In genomic region chr7:71368543-71369181, GRCm38 (mm10) we compare ENCODE assay signal across 20 mouse cellular contexts. TPM values are rescaled to one million over a fixed set of nuclear protein-coding genes. Genes with fewer than 3 reads are reported as not detected.
DNase-seq lines count a peak whose midpoint lies in the region; ATAC-seq and TF ChIP-seq lines count a peak whose summit lies in the region.
"Had no signal": no experiment of that assay in that cellular context is flagged by ENCODE, and none has a peak within 500 bp of the region (broad histone marks: within the 10 kb centered on the region; RNA-seq: fewer than 3 reads in every experiment).

No protein-coding gene starts in this region.

- H3K27me3 ChIP-seq in intestine, embryonic 14.5 days (replicated peaks; ENCODE audit: control insufficient read depth, insufficient read depth, low read length): no peaks in the 10 kb centered on the region
- no peaks in the 10 kb centered on the region for H3K27me3 ChIP-seq in intestine, postnatal 0 days (replicated peaks; ENCODE audit: control insufficient read depth, insufficient read depth, low read length)
- H3K27me3 ChIP-seq in lung, postnatal 0 days (replicated peaks; ENCODE audit: insufficient read depth, low read length): no peaks in the 10 kb centered on the region
- H3K27me3 ChIP-seq in midbrain, embryonic 14.5 days (ENCODE audit: control insufficient read depth, insufficient read depth, low read length): no peaks in the 10 kb centered on the region
- H3K27me3 ChIP-seq: forebrain, embryonic 15.5 days; limb, embryonic 12.5 days; neural tube, embryonic 12.5 days had no signal

- no peak for ATAC-seq in intestine, embryonic 14.5 days (replicated peaks; ENCODE audit: low FRiP score, low TSS enrichment, low read depth)
- ATAC-seq in intestine, postnatal 0 days: no peak
- ATAC-seq in lung, postnatal 0 days: peak; percentile 88
- no peak for ATAC-seq in midbrain, embryonic 14.5 days (ENCODE audit: low FRiP score, low TSS enrichment)
- ATAC-seq in erythroid progenitor cell, adult 5-6 weeks (replicated peaks; ENCODE audit: low FRiP score, poor library complexity, severe bottlenecking): no peak
- ATAC-seq: forebrain, embryonic 15.5 days; liver, postnatal 0 days; midbrain, embryonic 16.5 days had no signal

- no peak overlapping the region for H3K9ac ChIP-seq in intestine, embryonic 14.5 days (ENCODE audit: low read length)
- no peak overlapping the region for H3K9ac ChIP-seq in intestine, postnatal 0 days (ENCODE audit: low read depth, low read length)
- H3K9ac ChIP-seq in lung, postnatal 0 days (replicated peaks; ENCODE audit: low read depth): no peak overlapping the region
- H3K9ac ChIP-seq in midbrain, embryonic 14.5 days (replicated peaks; ENCODE audit: low read length): no peak overlapping the region
- H3K9ac ChIP-seq: embryonic facial prominence, embryonic 13.5 days; forebrain, embryonic 15.5 days; limb, embryonic 12.5 days; liver, postnatal 0 days; neural tube, embryonic 12.5 days had no signal

- no peaks in the 10 kb centered on the region for H3K9me3 ChIP-seq in intestine, embryonic 14.5 days (ENCODE audit: control insufficient read depth, low read length)
- H3K9me3 ChIP-seq in intestine, postnatal 0 days (ENCODE audit: control insufficient read depth): no peaks in the 10 kb centered on the region
- no peaks in the 10 kb centered on the region for H3K9me3 ChIP-seq in lung, postnatal 0 days (ENCODE audit: low read length)
- H3K9me3 ChIP-seq in midbrain, embryonic 14.5 days (ENCODE audit: control insufficient read depth, low read length): no peaks in the 10 kb centered on the region
- H3K9me3 ChIP-seq: embryonic facial prominence, embryonic 13.5 days; forebrain, embryonic 15.5 days; limb, embryonic 12.5 days; neural tube, embryonic 12.5 days had no signal

- no peaks in the 10 kb centered on the region for H3K36me3 ChIP-seq in intestine, embryonic 14.5 days (ENCODE audit: control insufficient read depth, insufficient read depth, low read length)
- no peaks in the 10 kb centered on the region for H3K36me3 ChIP-seq in intestine, postnatal 0 days (ENCODE audit: control insufficient read depth, insufficient read depth)
- H3K36me3 ChIP-seq in lung, postnatal 0 days (ENCODE audit: insufficient read depth, low read length): no peaks in the 10 kb centered on the region
- H3K36me3 ChIP-seq in midbrain, embryonic 14.5 days (ENCODE audit: control insufficient read depth, insufficient read depth, low read length): no peaks in the 10 kb centered on the region
- H3K36me3 ChIP-seq: embryonic facial prominence, embryonic 13.5 days; forebrain, embryonic 15.5 days; limb, embryonic 12.5 days; neural tube, embryonic 12.5 days had no signal

- peak overlapping the region; percentile 4; the same call in 1 of the 2 replicates for H3K27ac ChIP-seq in intestine, embryonic 14.5 days (ENCODE audit: low read depth)
- no peak overlapping the region for H3K27ac ChIP-seq in intestine, postnatal 0 days (ENCODE audit: low read depth, low read length)
- peak overlapping the region; percentile 71 for H3K27ac ChIP-seq in lung, postnatal 0 days (ENCODE audit: low read length)
- H3K27ac ChIP-seq in midbrain, embryonic 14.5 days (replicated peaks; ENCODE audit: low read depth, low read length): no peak overlapping the region
- H3K27ac ChIP-seq: embryonic facial prominence, embryonic 13.5 days; forebrain, embryonic 15.5 days; limb, embryonic 12.5 days; neural tube, embryonic 12.5 days had no signal

- peak; percentile 96 for TF ChIP-seq EP300 in lung, postnatal 0 days (IDR thresholded peaks at IDR 0.05)

- no peak for TF ChIP-seq POLR2A in brain, embryonic 14.5 days (IDR thresholded peaks at IDR 0.05; ENCODE audit: borderline replicate concordance, extremely low read depth, insufficient read depth, insufficient read length, poor library complexity, severe bottlenecking)

- H3K4me1 ChIP-seq in intestine, embryonic 14.5 days (replicated peaks; ENCODE audit: control insufficient read depth, insufficient read depth, low read length): no peaks in the 10 kb centered on the region
- H3K4me1 ChIP-seq in intestine, postnatal 0 days (replicated peaks; ENCODE audit: control insufficient read depth, insufficient read depth, low read length): no peaks in the 10 kb centered on the region
- H3K4me1 ChIP-seq in lung, postnatal 0 days (ENCODE audit: insufficient read depth, low read depth, low read length): peaks cover 5% of the 10 kb centered on the region; the same call in 1 of the 2 replicates
- H3K4me1 ChIP-seq in midbrain, embryonic 14.5 days (ENCODE audit: control insufficient read depth, insufficient read depth, low read length): no peaks in the 10 kb centered on the region
- H3K4me1 ChIP-seq: neural tube, embryonic 12.5 days had no signal

- no peak overlapping the region for H3K4me3 ChIP-seq in intestine, embryonic 14.5 days (ENCODE audit: low read depth, low read length)
- H3K4me3 ChIP-seq in intestine, postnatal 0 days (ENCODE audit: low read depth, low read length): no peak overlapping the region
- no peak overlapping the region for H3K4me3 ChIP-seq in lung, postnatal 0 days (ENCODE audit: low read depth, low read length)
- no peak overlapping the region for H3K4me3 ChIP-seq in midbrain, embryonic 14.5 days (replicated peaks; ENCODE audit: low read depth, low read length)
- H3K4me3 ChIP-seq: embryonic facial prominence, embryonic 13.5 days; forebrain, embryonic 15.5 days; limb, embryonic 12.5 days; neural tube, embryonic 12.5 days had no signal

- no peak for TF ChIP-seq CTCF in intestine, postnatal 0 days (IDR thresholded peaks at IDR 0.05; ENCODE audit: low read depth)
- TF ChIP-seq CTCF in brain, embryonic 14.5 days (IDR thresholded peaks at IDR 0.05; ENCODE audit: borderline replicate concordance, extremely low read depth, insufficient read depth, insufficient read length): no peak
- TF ChIP-seq CTCF in lung, postnatal 0 days (IDR thresholded peaks at IDR 0.05): no peak

- H3K4me2 ChIP-seq in intestine, embryonic 14.5 days (ENCODE audit: low read length): no peak overlapping the region
- H3K4me2 ChIP-seq in intestine, postnatal 0 days (replicated peaks; ENCODE audit: low read depth): no peak overlapping the region
- H3K4me2 ChIP-seq in lung, postnatal 0 days (replicated peaks; ENCODE audit: low read depth, low read length): no peak overlapping the region
- H3K4me2 ChIP-seq in midbrain, embryonic 14.5 days (ENCODE audit: low read length): no peak overlapping the region
- H3K4me2 ChIP-seq: embryonic facial prominence, embryonic 13.5 days; forebrain, embryonic 15.5 days; limb, embryonic 12.5 days; neural tube, embryonic 12.5 days had no signal

- WGBS in intestine, embryonic 14.5 days: 59% methylated on average over 13 of the region's 13 CpGs
- WGBS in intestine, postnatal 0 days: 70% methylated on average over 13 of the region's 13 CpGs
- 60% methylated on average over 13 of the region's 13 CpGs for WGBS in lung, postnatal 0 days
- WGBS in midbrain, embryonic 14.5 days: 91% methylated on average over 13 of the region's 13 CpGs

- DNase-seq in gastrocnemius, adult 18-20 months (ENCODE audit: low spot score): peak; percentile 3
- DNase-seq in gastrocnemius, postnatal 10 days: no peak
- no peak for DNase-seq in intestine, embryonic 14.5 days (ENCODE audit: low spot score)
- peak; percentile 28 for DNase-seq in brain, embryonic 14.5 days (ENCODE audit: low read depth)
- DNase-seq in lung, postnatal 0 days (ENCODE audit: low spot score): peak; percentile 92
- no peak for DNase-seq in midbrain, embryonic 14.5 days
- DNase-seq: adrenal gland, adult 8-10 months; cerebellum, postnatal 36 days; liver, postnatal 0 days; thymus, adult 18-20 months had no signal

RNA-seq across cellular contexts. Expression of gene Gm10295, which starts 17.4 kb away (rescaled TPM):
- total RNA-seq in gastrocnemius, adult 18-20 months (2021): not detected
- not detected for total RNA-seq in gastrocnemius, postnatal 10 days (2021)
- not detected in 2 replicates for polyA plus RNA-seq in intestine, embryonic 14.5 days (2014; fragmentation: Nextera tagmentation; extraction: Ambion mirVana)
- not detected in 2 replicates for polyA plus RNA-seq in intestine, postnatal 0 days (2015; fragmentation: Nextera tagmentation; extraction: Ambion mirVana)
- not detected in 2 replicates for polyA plus RNA-seq in brain, embryonic 14.5 days (2012; rRNA removed)
- not detected in 2 replicates for polyA plus RNA-seq in lung, postnatal 0 days (2015; fragmentation: Nextera tagmentation; extraction: Ambion mirVana)
- polyA plus RNA-seq in midbrain, embryonic 14.5 days (2014; fragmentation: Nextera tagmentation; extraction: Ambion mirVana): not detected in 2 replicates
- not detected in 2 replicates for total RNA-seq in erythroid progenitor cell, adult 5-6 weeks (2015; ENCODE audit: low replicate concordance)
- total RNA-seq in erythroid progenitor cell, adult 5-6 weeks (2017; ENCODE audit: low replicate concordance): not detected in 2 replicates
- total RNA-seq: adrenal gland, adult 8-10 months; layer of hippocampus, postnatal 14 days had no signal
- polyA plus RNA-seq: embryonic facial prominence, embryonic 13.5 days; forebrain, embryonic 15.5 days; heart, postnatal 0 days; limb, embryonic 12.5 days; liver, postnatal 0 days; midbrain, embryonic 16.5 days; neural tube, embryonic 12.5 days; small intestine, adult 2 months had no signal

Comparison
In these comparisons a context has a peak if more than half of its experiments do, and no peak if none do; other contexts are left out.
1. DNase-seq: peak in gastrocnemius, adult 18-20 months (single experiment), brain, embryonic 14.5 days (single experiment) and lung, postnatal 0 days (single experiment); none in gastrocnemius, postnatal 10 days (single experiment), intestine, embryonic 14.5 days (single experiment) and midbrain, embryonic 14.5 days (single experiment).
2. H3K27ac ChIP-seq: peak in intestine, embryonic 14.5 days (single experiment) and lung, postnatal 0 days (single experiment); none in intestine, postnatal 0 days (single experiment) and midbrain, embryonic 14.5 days (single experiment).